Mouse (Mus musculus) embryonic facial prominence, embryonic 11.5 days (tissue): ENCODE data around the gene Trpc3. TPM values are rescaled to one million over a fixed set of nuclear protein-coding genes. Genes with fewer than 3 reads are reported as not detected.
A peak's percentile ranks its signal among the peaks of the same experiment; 100 is the strongest.
"Not testable (repeated sequence)": the region's sequence is repeated elsewhere in the genome, so short reads cannot be mapped to it uniquely, and the experiment has no call there.

Experiments used
- ATAC-seq: fragments of 200-750 bp; cut with Nextera tagmentation; replicated peaks from 2 replicates; pipeline ENCODE4 v1.8.0; 2017; ENCODE audit warnings: low read depth; ENCODE audit not compliant: insufficient number of reproducible peaks, low FRiP score, low TSS enrichment
- DNase-seq: peaks from one replicate; pipeline ENCODE4 v3.0.0-alpha.2; 2015; ENCODE audit warnings: low spot score
- H3K27ac ChIP-seq: fragments of 300-500 bp; sonication (generic); replicated peaks from 2 replicates; pipeline ENCODE4 v1.5.1; 2014; ENCODE audit warnings: mild to moderate bottlenecking, low read depth, low read length, control low read depth
- H3K27me3 ChIP-seq: fragments of 300-500 bp; sonication (generic); 2 replicates; pipeline ENCODE4 v1.6.1; 2014; ENCODE audit warnings: mild to moderate bottlenecking, low read length, moderate library complexity, mixed read lengths; ENCODE audit not compliant: control insufficient read depth, insufficient read depth
- H3K36me3 ChIP-seq: fragments of 300-500 bp; sonication (generic); replicated peaks from 2 replicates; pipeline ENCODE4 v1.6.1; 2014; ENCODE audit warnings: low read depth, mild to moderate bottlenecking, low read length, moderate library complexity, mixed read lengths; ENCODE audit not compliant: control insufficient read depth, insufficient read depth
- H3K4me1 ChIP-seq: fragments of 300-500 bp; sonication (generic); 2 replicates; pipeline ENCODE4 v1.6.1; 2014; ENCODE audit warnings: low read length, mixed read lengths; ENCODE audit not compliant: control insufficient read depth, insufficient read depth
- H3K4me2 ChIP-seq: fragments of 300-500 bp; sonication (generic); 2 replicates; pipeline ENCODE4 v1.6.1; 2014; ENCODE audit warnings: low read depth, mild to moderate bottlenecking, control low read depth, low read length, moderate library complexity
- H3K4me3 ChIP-seq: fragments of 300-500 bp; sonication (generic); 2 replicates; pipeline ENCODE4 v1.5.1; 2014; ENCODE audit warnings: low read depth, low read length, control low read depth
- H3K9ac ChIP-seq: fragments of 300-500 bp; sonication (generic); replicated peaks from 2 replicates; pipeline ENCODE4 v1.6.1; 2014; ENCODE audit warnings: mild to moderate bottlenecking, control low read depth, low read length
- H3K9me3 ChIP-seq: fragments of 300-500 bp; sonication (generic); replicated peaks from 2 replicates; pipeline ENCODE4 v1.6.1; 2016; ENCODE audit warnings: mild to moderate bottlenecking, low read length, inconsistent platforms, mixed read lengths; ENCODE audit not compliant: control insufficient read depth
- WGBS: fragments of 180-500 bp; shearing (Covaris S2); extraction: QIAGEN DNeasy Blood & Tissue Kit; methylation state at CpG from one replicate; pipeline ENCODE4 v1.1.7; 2014; 5-methylcytosine and 5-hydroxymethylcytosine counted together
- polyA plus RNA-seq: library from polyadenylated mRNA; unstranded; fragments of >200 nt; fragmentation: Nextera tagmentation; extraction: Ambion mirVana; gene quantifications from 2 replicates; pipeline ENCODE4 v1.2.1, GENCODE M21; 2014

The Trpc3 gene
- polyA plus RNA-seq, 1 experiment from 2014 or later: 4.2 TPM

DNA sequence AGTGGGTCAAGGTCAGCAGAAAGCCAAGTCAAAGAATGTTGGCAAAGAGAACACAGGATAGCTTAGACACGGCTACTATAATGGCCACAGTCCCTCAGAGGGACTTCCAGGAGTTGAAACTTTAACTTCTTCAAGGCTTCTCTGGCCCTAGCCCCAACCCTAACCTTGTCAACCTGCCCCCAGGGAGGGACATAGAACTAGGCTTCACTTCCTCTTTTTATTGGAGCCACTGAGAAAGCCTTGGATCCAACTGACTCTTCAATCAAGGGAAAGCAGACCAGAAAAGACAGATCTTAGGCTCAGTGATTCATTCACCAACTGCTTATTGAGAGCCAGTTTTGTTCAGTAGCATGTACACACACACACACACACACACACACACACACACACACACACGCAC, 63.2 kb downstream of the Trpc3 start:
- Histone ChIP-seq H3K9ac (no peak overlapping the region), H3K27ac (no peak overlapping the region), H3K4me3 (no peak overlapping the region), H3K4me2 (no peak overlapping the region), H3K9me3 (no peaks in the 10 kb centered on the region), H3K36me3 (no peaks in the 10 kb centered on the region), H3K4me1 (no peaks in the 10 kb centered on the region), H3K27me3 (no peaks in the 10 kb centered on the region)
- ATAC-seq (no peak), DNase-seq (no peak)
- 54% methylated on average over 2 of the region's 2 CpGs for WGBS

DNA sequence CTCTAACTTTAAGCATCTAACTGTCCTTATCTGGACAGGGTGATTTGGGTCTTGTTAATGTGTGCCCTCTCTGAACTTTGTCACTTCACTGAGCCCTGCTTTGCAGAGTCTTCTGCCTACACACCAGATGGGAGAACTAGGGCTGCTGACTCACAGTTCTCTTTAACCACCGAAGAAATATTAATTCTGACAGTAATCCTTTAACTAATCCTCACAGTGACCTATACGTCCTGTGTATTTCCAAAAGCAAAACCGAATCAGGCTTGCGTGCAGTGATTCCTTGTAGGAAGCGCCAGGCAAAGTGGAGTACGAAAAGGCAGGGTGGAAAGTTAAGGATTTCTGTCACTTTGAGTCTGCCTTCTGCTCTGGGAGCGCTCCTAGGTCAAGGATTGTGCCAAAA, 71.8 kb downstream of the Trpc3 start:
- Histone ChIP-seq H3K36me3 (no peaks in the 10 kb centered on the region), H3K27me3 (no peaks in the 10 kb centered on the region), H3K9me3 (no peaks in the 10 kb centered on the region), H3K4me1 (no peaks in the 10 kb centered on the region), H3K9ac (no peak overlapping the region), H3K4me3 (no peak overlapping the region), H3K4me2 (no peak overlapping the region), H3K27ac (no peak overlapping the region)
- WGBS: 54% methylated on average over 7 of the region's 7 CpGs
- ATAC-seq (no peak), DNase-seq (no peak)

DNA sequence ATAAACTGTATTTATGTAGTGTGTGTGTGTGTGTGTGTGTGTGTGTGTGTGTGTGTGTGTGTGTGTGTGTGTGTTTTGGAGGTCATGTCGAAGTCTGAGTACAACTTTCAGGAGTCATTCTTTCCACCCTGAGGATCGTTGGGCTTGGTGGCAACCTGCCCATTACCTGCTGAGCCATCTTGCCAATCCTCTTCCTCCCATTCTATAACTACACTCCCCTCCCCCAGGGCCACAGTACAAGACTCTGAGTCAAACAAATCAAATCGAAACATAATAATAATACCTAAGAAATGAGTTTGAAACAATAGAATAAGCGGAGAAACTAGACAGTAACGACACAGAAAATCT, 76.1 kb downstream of the Trpc3 start:
- Histone ChIP-seq H3K4me1 (no peaks in the 10 kb centered on the region), H3K9me3 (no peaks in the 10 kb centered on the region), H3K4me2 (no peak overlapping the region), H3K36me3 (no peaks in the 10 kb centered on the region), H3K27me3 (no peaks in the 10 kb centered on the region), H3K9ac (no peak overlapping the region), H3K4me3 (no peak overlapping the region), H3K27ac (no peak overlapping the region)
- ATAC-seq (no peak), DNase-seq (no peak)
- 73% methylated on average over 5 of the region's 5 CpGs for WGBS

DNA sequence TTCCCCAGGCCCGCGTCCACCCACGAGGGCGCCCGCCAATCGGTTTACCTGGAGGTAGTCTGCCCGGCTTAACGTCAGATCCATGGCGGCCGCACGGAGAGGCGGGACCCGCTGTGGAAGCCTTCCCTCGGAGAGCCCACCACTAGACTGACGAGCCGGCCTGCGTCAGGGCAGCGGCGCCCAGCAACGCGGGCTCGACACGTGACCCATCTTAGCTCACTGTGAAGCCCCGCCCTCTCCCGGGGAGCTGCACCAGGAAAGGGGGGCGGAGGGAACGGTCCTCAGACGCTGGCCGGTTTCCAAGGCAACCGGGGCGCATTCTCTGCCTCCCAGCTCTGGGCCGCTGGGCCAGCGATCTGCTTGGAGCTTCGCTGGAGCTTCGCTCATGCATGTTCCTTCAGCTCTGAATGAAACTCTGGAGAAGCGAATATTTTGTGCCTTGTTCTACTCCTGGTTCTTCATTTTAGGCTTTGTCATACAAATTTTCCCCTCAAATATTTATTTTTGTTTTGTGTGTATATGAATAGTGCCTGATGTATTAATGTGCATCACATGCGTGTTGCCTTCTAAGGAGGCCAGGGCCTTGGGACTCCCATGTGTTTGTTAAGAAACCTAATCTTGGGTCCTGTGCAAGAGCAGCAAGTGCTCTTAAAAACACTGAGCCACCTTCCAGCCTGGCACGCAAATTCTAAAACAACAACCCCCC, 76.6 kb downstream of the Trpc3 start, which contains the start of gene Bbs7:
Gene Bbs7, minus strand, starts transcription at position 276 of the 706 bp plus-strand sequence.
- ATAC-seq (peak; percentile 97), DNase-seq (peak; percentile 100)
- no peaks in the 10 kb centered on the region for H3K27me3 ChIP-seq
- WGBS: 4% methylated on average over 38 of the region's 38 CpGs
- peak within 1 kb of the TSS; percentile 75 for H3K9ac ChIP-seq
- no peak within 1 kb of the TSS for H3K27ac ChIP-seq
- H3K4me3 ChIP-seq: peak within 1 kb of the TSS; percentile 63
- no peaks in the 10 kb centered on the region for H3K9me3 ChIP-seq
- peak within 1 kb of the TSS; percentile 56 for H3K4me2 ChIP-seq
- no peaks in the 10 kb centered on the region for H3K4me1 ChIP-seq
- H3K36me3 ChIP-seq: no peaks in the 10 kb centered on the region

DNA sequence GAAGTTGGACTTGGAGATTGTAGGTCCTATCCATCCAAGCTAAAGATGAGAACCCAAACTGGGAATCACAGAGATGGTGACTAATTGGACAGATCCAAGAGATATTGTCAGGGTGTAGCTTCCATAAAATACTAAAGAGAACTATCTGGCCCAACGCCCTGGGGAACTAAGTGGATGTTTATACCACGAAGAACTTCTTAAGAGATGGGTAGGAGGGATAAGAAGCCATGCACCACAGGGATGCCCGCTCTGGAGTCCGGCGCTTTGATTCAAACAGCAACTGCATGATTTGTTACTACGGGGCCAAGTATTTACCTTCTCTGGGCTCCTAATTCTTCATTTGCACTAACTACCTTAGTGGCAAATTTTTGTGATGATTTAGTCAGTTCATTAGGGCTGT, 77.3 kb downstream of the Trpc3 start:
- WGBS: 2% methylated on average over 6 of the region's 6 CpGs
- DNase-seq: peak; percentile 1

DNA sequence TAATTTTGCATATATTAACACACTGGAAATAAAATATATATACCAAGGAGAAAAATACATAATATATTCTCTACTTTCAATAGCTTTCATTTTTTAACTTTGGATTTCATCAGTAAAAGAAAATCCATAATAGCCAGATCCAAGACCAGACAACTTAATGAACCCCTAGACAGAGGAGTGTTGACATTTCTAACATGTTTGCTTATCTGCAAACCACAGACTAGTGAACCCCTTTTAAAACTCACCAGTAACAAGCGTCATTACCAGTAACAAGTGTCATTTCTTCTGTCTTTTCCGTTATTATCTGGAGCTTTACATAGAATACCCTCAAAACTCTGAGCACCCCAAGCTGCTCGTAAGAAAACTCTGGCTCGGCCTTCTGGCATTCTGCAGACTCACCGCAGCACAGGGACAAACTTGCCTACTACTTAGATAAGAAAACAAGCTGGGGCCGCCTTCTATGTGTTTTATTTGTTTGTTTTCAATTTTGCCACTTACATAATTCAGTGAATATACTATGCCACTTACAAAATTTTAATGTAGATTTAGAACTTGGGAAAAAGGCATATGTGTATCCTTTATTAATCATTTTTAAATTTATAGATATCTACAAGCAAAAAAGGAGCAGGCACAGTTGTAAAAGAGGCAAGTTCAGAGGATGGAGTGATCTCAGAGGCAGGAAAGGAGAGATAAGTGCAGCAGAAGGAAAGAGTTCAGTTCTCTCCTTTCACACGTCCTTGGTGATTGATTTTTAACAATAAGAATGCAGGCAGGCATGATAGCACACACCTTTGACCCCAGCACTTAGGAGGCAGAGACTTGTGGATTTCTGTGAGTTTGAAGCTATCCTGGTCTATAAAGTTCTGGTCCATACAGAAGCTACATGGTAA, 83.8 kb downstream of the Trpc3 start:
- no peaks in the 10 kb centered on the region for H3K9me3 ChIP-seq
- no peak for ATAC-seq
- no peak overlapping the region for H3K4me2 ChIP-seq
- H3K36me3 ChIP-seq: no peaks in the 10 kb centered on the region
- no peaks in the 10 kb centered on the region for H3K27me3 ChIP-seq
- H3K9ac ChIP-seq: no peak overlapping the region
- no peaks in the 10 kb centered on the region for H3K4me1 ChIP-seq
- WGBS: 83% methylated on average over 7 of the region's 7 CpGs
- H3K4me3 ChIP-seq: no peak overlapping the region
- no peak for DNase-seq
- no peak overlapping the region for H3K27ac ChIP-seq

More for the DNA sequence above, 77.3 kb downstream of the Trpc3 start:
- no peaks in the 10 kb centered on the region for H3K36me3 ChIP-seq
- H3K9ac ChIP-seq: peak overlapping the region; percentile 75
- peak overlapping the region; percentile 63 for H3K4me3 ChIP-seq
- H3K9me3 ChIP-seq: no peaks in the 10 kb centered on the region
- no peak overlapping the region for H3K27ac ChIP-seq
- H3K4me2 ChIP-seq: peak overlapping the region; percentile 56
- H3K4me1 ChIP-seq: no peaks in the 10 kb centered on the region
- no peaks in the 10 kb centered on the region for H3K27me3 ChIP-seq
- ATAC-seq: peak; percentile 1; the same call in 1 of the 2 replicates

DNA sequence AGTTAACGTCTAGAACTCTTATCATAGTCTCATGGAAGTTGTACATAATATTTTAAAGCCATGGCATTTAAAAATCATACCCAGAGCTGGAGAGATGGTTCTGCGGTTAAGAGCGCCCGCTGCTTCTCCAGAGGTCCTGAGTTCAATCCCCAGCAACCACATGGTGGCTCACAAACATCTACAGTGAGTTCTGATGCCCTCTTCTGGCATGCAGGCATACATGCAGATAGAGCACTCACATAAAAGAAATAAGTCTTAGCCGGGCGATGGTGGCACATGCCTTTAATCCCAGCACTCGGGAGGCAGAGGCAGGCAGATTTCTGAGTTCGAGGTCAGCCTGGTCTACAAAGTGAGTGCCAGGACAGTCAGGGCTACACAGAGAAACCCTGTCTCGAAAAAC, 90.2 kb downstream of the Trpc3 start:
- not testable (repeated sequence) for H3K4me2 ChIP-seq, H3K27me3 ChIP-seq, H3K4me3 ChIP-seq, H3K27ac ChIP-seq, H3K4me1 ChIP-seq, DNase-seq, H3K36me3 ChIP-seq, ATAC-seq, H3K9me3 ChIP-seq, H3K9ac ChIP-seq
- WGBS: 88% methylated on average over 8 of the region's 9 CpGs

DNA sequence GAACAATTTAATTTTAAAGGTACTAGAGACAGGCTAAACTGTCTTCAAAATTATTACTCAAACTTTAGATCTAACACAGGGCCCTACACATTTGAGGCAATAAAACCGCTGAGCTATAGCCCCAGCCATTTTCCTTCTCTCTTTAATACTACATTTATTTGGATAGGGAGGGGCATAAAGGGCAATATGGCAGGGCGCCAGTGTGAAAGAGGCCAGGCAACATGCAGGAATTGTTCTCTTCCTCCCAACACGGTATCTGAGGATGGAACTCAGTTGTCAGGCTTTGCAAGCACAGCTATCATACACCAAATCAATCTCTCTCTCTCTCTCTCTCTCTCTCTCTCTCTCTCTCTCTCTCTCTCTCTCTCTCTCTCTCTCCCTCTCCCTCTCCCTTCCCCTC, 91.2 kb downstream of the Trpc3 start:
- no peaks in the 10 kb centered on the region for H3K4me1 ChIP-seq
- no peak overlapping the region for H3K4me2 ChIP-seq
- no peak for ATAC-seq
- no peak for DNase-seq
- H3K4me3 ChIP-seq: no peak overlapping the region
- no peak overlapping the region for H3K9ac ChIP-seq
- no peaks in the 10 kb centered on the region for H3K27me3 ChIP-seq
- no peaks in the 10 kb centered on the region for H3K36me3 ChIP-seq
- 77% methylated on average over 3 of the region's 3 CpGs for WGBS
- H3K27ac ChIP-seq: no peak overlapping the region
- H3K9me3 ChIP-seq: no peaks in the 10 kb centered on the region
